Mouse (Mus musculus) liver, postnatal 0 days (tissue): ENCODE data around the gene Sergef.

ENCODE experiments used
- CTCF ChIP-seq: sonication (generic); IDR thresholded peaks from 2 replicates; pipeline ENCODE4 v1.5.1; 2016; ENCODE audit warnings: antibody characterized with exemption, low read depth
- EP300 ChIP-seq: IDR thresholded peaks from 2 replicates; pipeline ENCODE4 v1.6.1; 2016; ENCODE audit warnings: antibody characterized with exemption, low read depth, mild to moderate bottlenecking

DNA sequence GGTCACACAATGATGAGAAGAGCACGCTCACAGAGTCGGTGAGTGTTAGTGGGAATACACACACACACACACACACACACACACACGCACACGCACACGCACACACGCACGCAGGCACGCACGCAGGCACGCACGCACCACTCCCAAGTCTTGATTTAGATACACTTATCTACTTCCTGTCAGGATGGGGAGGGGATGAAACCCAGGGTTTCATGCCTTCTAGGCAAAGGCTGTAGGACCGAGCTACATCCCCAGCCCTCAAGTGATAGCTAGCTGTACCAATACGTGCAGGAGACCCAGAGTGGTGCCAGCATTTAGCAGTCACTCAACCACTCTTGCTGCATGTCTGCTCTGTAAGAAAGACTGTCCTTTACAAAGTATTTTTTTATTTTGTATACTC is 137.0 kb downstream of the Sergef start:
- TF ChIP-seq CTCF (no peak), EP300 (no peak)
